Mouse (Mus musculus) CD4-positive, CD25-positive, alpha-beta regulatory T cell, adult 4 months (primary cell): Measurements from ENCODE around the gene Ccdc88c. TPM values are rescaled to one million over a fixed set of nuclear protein-coding genes. Genes with fewer than 3 reads are reported as not detected.
A peak's percentile ranks its signal among the peaks of the same experiment; 100 is the strongest.

Experiments
- ATAC-seq: one replicate; pipeline ENCODE4 v1.8.0; 2017
- polyA plus RNA-seq, 2 experiments: library from polyadenylated mRNA; unstranded; fragments of 100-300 nt; shearing (Covaris generic); gene quantifications; one replicate each; pipeline ENCODE4 v1.2.1; 2017

Gene Ccdc88c
- polyA plus RNA-seq, 2 experiments from 2014 or later, result 89.5 to 106 TPM

DNA sequence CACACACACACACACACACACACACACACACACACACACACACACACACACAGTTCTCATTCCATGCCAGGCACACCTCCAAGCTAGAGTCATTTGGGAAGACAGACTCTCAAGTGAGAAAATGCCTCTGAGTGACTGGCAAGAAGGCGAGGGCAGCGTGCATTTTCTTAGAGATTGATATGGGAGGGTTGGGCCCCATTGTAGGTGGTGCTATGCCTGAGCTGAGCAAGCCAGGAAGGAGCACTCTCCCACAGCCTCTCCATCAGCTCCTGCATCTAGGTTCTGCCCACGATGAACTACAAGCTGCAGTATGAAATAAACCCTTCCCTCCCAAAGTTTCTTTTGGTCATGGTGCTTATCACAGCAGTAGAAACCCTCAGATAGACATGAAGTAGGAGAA, 63.6 kb downstream of the Ccdc88c start:
- ATAC-seq, result no peak

DNA sequence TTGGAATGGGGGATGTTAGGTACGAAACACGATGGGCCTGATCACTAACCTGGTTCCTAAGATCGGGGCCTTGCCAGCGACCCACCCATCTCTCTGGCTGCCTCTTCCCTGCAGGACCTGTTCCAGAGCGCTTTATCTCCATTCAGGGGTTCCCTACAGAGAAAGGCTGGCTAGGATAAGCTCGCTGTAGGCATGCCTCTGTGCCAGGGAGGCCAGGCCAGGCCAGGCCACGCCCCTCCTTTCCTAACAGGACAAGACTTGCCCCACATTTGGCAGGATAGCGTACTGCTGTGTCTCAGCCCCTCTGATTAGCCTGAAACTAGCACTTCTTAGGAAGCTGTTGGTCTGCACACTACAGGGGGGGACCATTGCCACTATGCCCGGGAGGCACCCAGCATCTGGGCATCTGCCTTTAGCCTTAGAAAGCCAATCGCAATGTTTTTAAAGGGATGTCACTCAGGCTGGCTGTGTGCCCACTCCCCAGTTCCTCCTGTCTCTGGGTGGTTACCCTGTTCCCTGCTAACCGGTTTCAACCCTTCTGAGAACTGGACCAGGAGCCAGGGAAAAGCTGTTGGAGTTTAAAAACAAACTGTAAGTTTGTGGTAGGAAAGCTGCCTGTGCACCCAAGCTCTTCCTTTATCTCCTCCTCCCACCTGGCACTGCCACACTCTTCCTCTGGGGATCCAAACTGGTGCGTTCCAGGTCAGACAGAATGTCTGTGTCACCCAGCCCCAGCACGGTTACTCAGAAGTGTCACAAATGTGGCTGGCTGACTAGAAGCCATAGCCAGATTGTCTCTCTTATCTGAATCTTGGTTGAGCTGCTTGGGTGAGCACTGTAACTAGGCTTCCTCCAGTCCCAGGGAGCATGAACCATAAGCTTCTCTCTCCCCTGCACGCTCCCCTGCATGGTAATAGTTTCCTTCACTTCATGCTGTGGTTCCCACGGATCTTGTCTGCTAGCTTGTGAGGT, 69.9 kb downstream of the Ccdc88c start:
- no peak for ATAC-seq

GRCm38 (mm10) chr12:100958006-100958405, 70.8 kb downstream of the Ccdc88c start:
- peak; percentile 89 for ATAC-seq

DNA sequence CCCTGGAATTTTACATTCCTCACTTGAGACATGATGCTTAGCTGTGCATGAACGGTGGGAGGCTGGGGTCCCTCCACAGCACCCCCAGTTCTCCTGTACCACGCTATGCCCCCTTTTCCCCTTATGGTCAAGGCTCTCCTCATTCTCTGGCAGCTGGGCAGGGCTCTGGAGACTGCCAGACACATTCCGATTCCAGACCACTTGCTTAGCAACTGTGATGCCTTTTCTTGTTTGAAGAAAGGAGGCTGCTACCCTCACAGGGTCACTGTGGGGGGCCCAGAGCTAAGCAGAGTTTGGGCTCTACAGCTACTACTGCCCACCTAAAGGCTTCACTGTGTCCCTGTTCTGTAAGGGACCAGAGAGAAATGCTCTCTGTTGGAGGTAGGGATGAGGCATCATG, 71.6 kb downstream of the Ccdc88c start:
- no peak for ATAC-seq

DNA sequence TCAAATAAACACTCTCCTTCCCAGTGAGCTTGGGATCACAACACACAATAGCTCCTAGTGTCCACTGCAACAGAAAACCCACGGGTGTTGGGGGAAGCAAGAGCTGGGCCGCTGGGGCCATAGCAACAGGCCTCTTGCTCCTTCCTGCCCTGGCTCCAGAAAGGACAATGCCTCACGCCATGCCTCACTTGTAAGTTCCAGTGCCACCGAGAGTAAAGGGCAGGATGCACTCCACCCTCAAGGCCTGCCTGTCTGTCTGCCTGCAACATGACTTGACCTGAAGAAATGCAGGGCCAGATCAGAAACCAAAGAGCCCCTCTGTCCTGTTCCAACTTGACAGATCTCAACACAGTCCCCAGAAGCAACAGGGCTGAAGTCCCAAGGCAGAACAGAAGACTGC, 72.0 kb downstream of the Ccdc88c start:
- no peak for ATAC-seq

DNA sequence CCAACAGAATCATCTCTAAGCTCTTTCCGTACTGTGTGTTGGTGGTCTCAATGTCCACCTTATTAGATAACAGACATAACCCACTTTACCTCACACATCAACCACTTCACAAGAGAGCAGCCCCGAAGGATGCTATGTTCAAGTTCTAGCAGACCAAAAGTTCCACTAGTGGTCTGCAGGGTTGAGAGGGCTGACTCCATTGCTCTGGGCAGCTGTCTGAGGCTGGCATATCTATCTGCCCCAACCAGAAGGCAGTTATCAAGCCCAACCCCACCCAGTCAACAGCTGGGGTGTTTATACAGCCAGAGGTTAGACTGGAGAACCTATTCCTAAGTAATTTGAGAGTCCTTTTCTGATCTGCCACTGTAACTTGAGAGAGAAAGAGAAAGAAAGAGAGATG, 72.8 kb downstream of the Ccdc88c start:
- no peak for ATAC-seq

DNA sequence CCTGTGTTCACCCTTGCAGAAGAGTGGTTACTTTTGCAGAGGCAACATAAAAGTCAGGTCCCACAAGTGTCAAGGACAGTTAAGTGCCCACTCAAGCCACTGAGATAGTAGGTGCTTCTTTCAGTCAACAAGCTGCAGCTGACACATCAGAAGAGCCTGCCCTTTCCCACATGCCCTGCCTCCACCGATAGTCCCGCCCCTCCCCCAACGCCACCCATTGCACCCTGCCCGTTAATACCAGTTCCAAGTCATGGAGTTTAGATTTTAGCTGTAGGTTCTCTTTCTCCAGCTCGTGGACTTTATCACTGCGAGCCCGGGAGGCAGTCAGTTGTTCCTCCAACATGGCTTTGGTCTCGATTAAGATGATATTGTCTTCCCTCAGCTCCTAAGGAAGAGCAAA, 74.9 kb downstream of the Ccdc88c start:
- ATAC-seq, result no peak

DNA sequence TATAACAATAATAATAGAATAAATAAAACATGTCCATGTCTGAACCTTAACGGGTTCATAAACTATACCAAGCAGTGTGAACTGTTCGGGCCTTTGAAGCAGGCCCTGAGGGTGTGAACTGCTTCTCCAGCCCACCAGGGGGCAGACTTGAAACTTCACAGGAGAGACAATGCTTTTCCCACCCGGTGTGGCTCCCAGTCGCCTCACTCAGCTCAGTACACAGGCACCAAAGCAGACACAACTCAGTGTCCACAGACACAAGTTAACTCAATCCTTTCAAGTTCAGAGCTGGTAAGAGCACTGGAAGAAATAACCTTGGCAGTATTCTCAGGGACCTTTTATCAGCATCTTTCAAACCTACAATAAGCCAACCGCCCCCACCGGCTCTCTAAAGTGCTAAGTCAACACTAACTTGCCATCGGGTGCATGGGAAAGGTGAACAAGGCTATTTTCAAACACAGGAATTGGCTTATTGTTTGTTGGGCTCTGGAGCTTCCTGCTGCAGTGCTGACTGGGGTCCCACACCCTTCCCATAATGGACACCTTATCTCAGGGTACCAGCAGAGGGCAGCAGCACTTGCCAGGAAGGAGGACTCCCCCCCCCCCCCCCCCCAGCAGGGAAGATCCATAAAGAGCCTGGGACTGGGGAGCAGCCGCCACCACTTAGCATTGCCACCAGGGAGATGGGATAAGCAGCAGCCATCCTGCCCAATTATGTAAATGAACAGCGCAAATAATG, 76.5 kb downstream of the Ccdc88c start:
- ATAC-seq, result peak; percentile 88

GRCm38 (mm10) chr12:100949146-100949545, 79.7 kb downstream of the Ccdc88c start:
- ATAC-seq, result no peak

- ATAC-seq, result no peak
Measured at GRCm38 (mm10) chr12:100948021-100948420, 80.8 kb downstream of the Ccdc88c start.

DNA sequence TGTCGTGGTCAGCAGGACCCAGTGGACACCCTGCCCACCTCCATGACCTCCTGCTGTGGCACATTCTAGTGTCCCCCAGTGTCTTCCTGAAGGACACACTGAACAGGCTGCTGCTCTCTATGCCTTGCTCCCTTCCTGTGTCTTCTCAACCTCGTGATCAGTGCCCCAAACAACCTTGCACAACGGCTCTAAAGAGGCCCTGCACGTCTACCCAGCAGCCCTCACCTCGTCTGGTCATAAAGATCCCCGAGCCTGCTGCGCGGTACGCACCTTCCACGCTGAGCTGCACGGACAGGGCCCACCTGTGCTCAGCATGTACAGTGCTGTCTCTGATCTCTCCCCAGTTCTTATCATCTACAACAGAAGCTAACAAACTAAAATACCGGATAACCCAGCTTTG, 82.9 kb downstream of the Ccdc88c start:
- ATAC-seq, result no peak

GRCm38 (mm10) chr12:100945501-100945900, 83.4 kb downstream of the Ccdc88c start:
- ATAC-seq, result no peak

DNA sequence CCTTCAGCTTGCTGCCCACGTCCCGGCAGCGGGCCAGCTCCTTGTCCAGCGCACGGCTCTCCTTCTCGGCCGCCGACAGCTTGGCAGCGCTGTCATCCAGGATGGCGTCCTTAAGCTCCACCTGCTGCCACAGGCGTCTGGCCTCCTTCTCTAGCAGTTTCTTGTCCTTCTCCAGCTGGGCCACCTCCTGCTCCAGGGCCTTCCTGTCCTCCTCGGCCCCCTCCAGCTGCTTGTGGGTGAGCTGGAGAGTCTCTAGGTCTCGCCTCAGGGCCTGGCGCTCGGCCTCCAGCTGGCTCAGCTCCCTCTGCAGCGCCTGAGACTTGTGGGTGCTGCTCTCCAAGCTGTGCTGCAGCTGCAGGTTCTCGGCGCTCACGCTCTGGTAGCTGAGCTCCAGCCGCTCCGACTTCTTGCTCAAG, 83.9 kb downstream of the Ccdc88c start:
- no peak for ATAC-seq

DNA sequence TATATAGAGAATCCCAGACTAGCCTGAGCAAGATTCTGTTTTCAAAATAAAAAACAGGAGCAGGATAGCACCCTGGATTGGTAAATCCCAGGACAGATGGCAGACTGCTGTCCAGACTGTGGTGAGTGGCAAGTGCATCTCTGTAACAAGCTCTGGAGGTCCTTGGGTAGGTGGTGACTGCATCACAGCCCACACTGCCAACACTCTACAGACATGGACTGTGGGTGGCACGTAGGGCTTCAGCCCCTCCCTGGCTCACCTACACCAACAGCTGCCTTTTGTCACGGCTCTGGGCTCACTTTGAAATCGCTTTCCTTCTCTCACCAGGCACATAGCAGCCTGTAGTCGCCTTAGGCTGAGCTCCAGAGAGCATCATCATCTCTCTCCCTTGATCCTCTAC, 85.7 kb downstream of the Ccdc88c start:
- ATAC-seq, result no peak

GRCm38 (mm10) chr12:100941361-100941760, 87.5 kb downstream of the Ccdc88c start:
- no peak for ATAC-seq

DNA sequence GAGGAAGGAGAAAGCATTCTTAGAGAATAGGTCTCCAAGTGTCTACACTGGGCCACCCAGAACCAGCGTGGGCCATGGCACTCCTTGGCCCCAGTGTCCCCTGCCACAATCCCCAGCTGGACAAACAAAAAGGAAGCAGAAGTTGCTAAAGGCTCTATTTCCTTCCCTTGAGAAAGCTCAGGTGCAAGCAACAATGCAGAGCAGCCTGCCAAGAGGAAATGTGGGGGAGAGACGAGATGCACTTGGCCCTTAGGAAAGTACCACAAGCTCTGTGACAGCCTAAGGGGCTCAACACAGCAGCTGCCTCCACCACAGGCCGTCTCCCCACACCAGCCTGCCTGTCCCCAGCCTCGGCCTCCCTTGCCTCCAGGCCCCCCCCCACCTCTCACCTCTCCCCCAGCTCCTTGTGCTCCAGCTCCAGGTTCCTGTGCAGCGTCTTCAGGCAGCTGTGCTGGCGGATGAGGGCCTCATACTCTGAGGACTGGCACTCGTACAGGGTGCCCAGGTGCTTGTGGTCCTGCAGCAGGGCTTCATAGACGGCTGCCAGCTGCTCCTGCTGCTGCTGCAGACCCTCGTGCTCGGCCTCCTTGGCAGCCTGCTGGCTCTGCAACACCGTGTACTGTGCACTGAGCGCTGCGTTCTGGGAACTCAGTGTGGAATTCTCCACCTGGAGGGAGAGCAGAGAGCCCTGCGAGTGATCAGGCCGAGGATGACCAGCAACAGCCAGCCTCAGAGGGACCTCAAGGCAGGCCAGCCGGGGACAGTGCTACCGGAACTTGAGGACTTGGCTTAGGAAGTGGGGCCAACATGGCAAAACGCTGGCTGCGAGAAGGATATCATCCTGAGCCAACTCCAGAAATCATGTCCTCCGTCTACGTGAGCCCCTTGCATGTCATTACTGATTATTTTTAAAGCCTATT, 91.2 kb downstream of the Ccdc88c start:
- no peak for ATAC-seq

GRCm38 (mm10) chr12:100936737-100937136, 92.1 kb downstream of the Ccdc88c start:
- no peak for ATAC-seq

GRCm38 (mm10) chr12:100936116-100936515, 92.7 kb downstream of the Ccdc88c start:
- peak; percentile 83 for ATAC-seq

DNA sequence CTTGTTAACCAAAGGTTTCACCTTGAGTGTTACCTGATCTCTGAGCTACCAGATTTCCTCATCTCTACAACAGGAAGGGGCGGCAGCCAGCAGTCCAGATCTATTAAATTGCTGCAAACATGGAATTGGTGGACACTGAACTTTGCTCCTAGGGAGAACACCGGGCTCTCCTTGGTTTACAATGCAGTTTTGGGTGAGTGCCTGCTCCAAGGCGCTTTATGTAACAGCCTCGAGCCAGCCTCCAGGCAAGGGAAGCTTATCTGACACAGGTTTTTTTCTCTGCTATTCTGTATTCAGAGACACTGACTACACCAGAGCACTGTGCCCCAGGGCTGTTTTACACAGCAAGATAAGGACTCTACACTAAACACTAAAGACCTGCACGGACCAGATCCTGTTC, 94.1 kb downstream of the Ccdc88c start:
- no peak for ATAC-seq

GRCm38 (mm10) chr12:100931653-100932052, 97.2 kb downstream of the Ccdc88c start:
- no peak for ATAC-seq

GRCm38 (mm10) chr12:100928286-100928685, 100.6 kb downstream of the Ccdc88c start:
- no peak for ATAC-seq
